Mouse (Mus musculus) A20 (cell line): Measurements from ENCODE around the gene Rsg1.

Source experiments
- DNase-seq: peaks from one replicate; pipeline ENCODE4 v3.0.0-alpha.2; 2011; ENCODE audit warnings: low read depth, low spot score

The Rsg1 gene

GRCm38 (mm10) chr4:141213770-141214336, at the start of gene Rsg1:
TSS of gene Rsg1 (plus strand) at chr4:141213956.
- peak; percentile 94 for DNase-seq

- no peak for DNase-seq
These were observed 47.9 kb upstream of the Rsg1 start for GRCm38 (mm10) chr4:141165744-141166292.

DNA sequence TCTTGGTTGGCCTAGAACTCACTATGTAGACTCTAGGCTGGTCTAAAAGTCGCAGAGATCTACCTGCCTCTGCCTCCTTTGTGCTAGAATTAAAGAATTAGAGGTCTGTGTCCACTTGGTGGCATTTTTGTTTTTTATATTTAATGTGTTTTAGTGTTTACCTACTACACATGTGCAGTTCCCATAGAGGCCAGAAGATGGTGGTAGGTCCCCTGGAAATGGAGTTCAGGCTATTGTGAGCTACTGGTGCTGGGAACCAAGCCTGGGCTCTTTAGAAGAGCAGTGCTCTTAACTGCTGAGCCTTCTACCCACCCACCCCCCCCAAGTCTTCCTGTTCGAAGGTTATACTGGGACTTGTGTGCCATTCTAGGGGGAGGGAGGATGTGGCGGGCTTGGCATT, 46.6 kb upstream of the Rsg1 start:
- no peak for DNase-seq

GRCm38 (mm10) chr4:141172121-141172520, 41.6 kb upstream of the Rsg1 start:
- no peak for DNase-seq

- no peak for DNase-seq
These were observed 38.0 kb upstream of the Rsg1 start for GRCm38 (mm10) chr4:141175783-141176182.

GRCm38 (mm10) chr4:141176328-141176838, 37.4 kb upstream of the Rsg1 start:
- DNase-seq, result no peak

DNA sequence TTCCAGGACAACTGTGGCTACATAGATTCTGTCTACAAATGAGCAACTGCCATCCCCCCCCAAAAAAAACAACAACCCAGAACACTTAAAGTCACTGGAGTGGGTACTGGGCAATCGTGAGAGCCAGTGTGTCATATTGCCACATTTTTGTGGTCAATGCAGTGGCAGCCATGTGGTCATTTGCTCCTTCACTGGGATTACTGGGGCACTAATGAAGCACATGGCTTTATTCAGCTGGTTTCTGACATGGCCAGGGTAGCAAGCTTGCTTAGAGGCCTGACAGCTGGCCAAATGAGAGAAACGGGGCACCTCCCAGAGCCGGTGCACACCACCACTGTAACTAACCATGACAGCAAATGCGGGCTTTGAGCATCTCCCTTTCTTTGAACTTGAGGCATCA, 35.3 kb upstream of the Rsg1 start:
- no peak for DNase-seq

DNA sequence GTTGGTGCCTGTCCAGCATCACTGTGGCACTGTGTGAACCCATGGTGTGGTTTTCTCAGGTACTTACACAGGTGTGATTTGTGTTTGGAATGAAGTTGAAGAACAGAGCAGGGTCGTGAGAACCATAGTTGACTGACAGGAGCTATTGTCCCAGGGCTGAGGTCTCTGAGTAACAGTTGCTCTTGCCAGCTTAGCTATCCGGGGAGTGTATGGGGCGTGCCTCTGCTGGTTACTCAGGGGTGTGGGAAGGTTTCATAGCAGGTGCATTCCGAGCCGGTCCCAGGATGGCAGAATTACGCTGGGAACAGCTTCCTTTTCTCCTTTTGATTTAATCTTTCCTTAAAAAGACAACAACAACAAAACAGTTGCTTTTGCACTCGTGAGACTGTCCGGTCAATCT, 32.9 kb upstream of the Rsg1 start:
- DNase-seq, result no peak

- DNase-seq, result no peak
These were observed 31.8 kb upstream of the Rsg1 start for GRCm38 (mm10) chr4:141181981-141182380.

GRCm38 (mm10) chr4:141183932-141184331, 29.8 kb upstream of the Rsg1 start:
- no peak for DNase-seq

DNA sequence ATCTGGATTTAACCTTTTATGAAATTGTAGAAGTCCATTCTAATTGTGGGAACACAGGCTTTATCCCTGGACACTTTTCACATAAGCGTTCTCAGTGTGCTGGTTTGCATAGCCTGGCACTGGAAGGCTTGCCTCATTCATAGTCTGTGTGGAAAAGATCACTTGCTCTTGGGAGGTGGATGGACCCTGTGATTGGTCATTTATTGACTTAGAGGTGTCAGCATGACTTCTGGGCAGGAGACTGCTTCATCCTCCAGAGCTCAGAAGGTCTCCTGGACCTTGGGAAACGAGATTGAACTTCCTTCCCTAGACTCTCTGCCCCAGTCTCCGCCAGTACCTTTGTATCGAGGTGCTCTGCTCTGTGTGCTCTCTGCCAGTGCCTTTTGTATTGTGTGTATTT, 29.3 kb upstream of the Rsg1 start:
- DNase-seq, result no peak

- no peak for DNase-seq
These were observed 26.6 kb upstream of the Rsg1 start for GRCm38 (mm10) chr4:141186923-141187836.

DNA sequence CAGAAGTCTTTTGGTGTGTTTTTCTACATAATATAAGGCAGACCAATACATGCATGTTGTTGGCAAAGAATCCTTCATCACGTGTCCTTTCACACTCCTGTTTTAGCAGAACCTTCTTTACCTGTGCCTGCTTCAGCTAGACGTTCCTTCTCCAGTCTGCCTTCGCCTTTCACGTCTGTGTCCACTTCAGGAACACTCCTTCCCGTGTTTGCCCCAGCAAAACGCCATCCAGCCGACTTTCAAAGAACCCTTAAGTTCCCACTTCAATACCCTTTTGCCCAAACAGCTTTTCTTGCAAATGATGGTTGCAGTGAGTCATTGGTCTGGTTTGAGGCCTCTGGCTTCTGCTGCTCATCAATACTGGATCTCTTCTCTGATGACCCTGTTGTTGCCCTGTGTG, 22.5 kb upstream of the Rsg1 start:
- DNase-seq, result no peak

DNA sequence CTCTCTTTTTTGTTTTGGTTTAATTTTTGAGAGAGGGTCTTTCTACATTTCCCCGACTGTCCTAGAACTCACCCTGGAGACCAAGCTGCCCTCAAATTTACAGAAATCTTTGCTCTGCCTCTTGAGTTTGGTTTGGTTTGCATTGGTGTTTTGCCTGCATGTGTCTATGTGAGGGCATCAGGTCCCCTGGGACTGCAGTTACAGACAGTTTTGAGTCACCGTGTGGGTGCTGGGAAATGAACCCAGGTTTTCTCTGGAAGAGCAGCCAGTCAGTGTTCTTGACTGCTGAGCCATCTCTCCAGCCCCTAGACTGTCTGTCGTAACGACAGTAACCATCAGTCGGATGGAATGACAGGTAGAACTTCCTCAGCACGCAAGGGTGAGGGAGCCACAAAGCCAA, 19.2 kb upstream of the Rsg1 start:
- no peak for DNase-seq

GRCm38 (mm10) chr4:141196981-141197685, 16.6 kb upstream of the Rsg1 start:
- no peak for DNase-seq

GRCm38 (mm10) chr4:141197686-141198035, 16.1 kb upstream of the Rsg1 start:
- DNase-seq, result no peak

GRCm38 (mm10) chr4:141200906-141201305, 12.8 kb upstream of the Rsg1 start:
- no peak for DNase-seq

DNA sequence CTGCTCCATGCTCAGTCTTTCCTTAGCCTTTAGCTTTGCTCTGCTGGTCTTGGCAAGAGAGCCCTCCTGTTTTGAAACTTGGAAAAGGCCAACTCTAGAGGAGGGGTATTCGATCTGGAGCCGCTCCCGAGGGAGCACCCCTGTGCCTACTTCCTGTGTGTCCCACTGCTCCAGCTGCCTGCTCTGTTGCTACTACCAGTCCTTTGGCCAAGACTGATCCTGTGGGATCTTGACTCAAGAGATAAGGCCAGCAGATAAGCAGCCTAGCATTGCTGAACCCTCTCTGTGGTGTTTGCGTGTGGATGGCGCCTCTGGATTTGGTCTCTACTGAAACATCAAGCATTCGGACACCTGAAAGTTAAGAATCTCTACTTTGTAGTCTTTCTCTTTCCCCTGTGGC, 11.6 kb upstream of the Rsg1 start:
- no peak for DNase-seq

- DNase-seq, result peak; percentile 24
These were observed 9.1 kb upstream of the Rsg1 start for GRCm38 (mm10) chr4:141204580-141205061.

GRCm38 (mm10) chr4:141207081-141207480, 6.7 kb upstream of the Rsg1 start:
- no peak for DNase-seq

DNA sequence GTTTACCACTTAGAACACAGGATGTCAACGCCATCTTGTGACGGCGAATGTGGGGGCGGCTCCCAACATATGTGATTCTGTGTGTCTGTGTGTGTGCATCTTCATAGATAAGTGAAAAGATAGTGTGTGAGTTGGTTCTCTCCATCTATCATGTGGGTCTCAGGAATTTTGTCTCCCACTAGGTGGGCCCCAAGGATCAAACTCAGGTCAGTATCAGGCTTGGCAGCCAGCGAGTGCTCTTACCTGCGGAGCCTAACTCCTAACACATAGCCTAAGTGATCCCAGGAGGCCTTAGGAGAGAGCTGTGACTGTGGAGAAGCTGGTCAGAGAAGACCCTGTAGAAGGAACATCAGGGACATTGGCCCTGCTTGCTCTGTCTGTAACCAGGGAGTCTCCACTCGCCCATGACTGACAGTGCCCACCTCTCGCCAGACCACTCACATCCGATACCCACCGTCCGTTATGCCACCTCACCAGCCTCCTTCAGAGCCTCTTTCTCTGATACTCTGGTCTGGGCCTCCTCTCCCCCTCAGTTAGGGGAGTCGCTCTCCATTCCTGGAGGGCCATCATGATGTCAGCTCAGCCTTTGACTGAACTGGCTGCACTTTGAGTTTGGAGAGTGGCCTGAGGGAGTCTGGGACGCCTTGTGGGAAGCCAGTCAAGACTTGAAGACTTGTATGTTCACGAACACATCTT, 3.1 kb upstream of the Rsg1 start:
- DNase-seq, result peak; percentile 55
